Comparison of ENCODE assay signal across 27 mouse cellular contexts in the genomic region with DNA sequence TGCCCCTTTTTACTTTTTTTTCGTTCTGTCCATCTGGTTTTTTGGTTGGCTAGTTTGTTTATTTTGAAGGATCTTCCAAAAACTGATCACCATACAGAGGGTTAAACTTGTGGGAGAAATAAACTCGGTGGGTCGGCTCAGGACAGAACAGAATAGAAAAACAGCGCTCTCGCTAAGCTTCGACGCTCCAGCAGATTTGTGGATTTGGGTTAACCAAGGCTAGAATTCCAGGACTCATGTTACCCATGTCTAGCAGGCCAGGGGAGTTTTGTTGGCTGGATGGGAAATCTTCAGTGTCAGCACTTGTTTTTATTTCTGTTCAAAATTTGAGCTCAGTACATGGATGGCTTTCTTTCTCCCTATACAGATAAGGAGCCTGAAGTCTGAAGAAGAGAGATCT.
"Had no signal": no experiment of that assay in that cellular context is flagged by ENCODE, and none has a peak within 500 bp of the region (broad histone marks: within the 10 kb centered on the region; RNA-seq: fewer than 3 reads in every experiment).

No protein-coding gene starts in this region.

- ATAC-seq: hindbrain, embryonic 16.5 days; inflammation-experienced regulatory T-cells, adult 6 months; intestine, embryonic 15.5 days; intestine, postnatal 0 days; liver, embryonic 12.5 days had no signal

- H3K4me1 ChIP-seq: heart, embryonic 12.5 days; liver, embryonic 12.5 days had no signal

- H3K4me3 ChIP-seq: gastrocnemius, adult 2 months; heart, embryonic 10.5 days; heart, embryonic 12.5 days; hindbrain, embryonic 10.5 days; hindbrain, embryonic 12.5 days; intestine, embryonic 15.5 days; kidney, embryonic 15.5 days; limb, embryonic 13.5 days; limb, embryonic 15.5 days; liver, embryonic 12.5 days had no signal

- H3K36me3 ChIP-seq: heart, embryonic 10.5 days; heart, embryonic 12.5 days; hindbrain, embryonic 10.5 days; hindbrain, embryonic 12.5 days; intestine, embryonic 15.5 days; kidney, embryonic 15.5 days; limb, embryonic 13.5 days; limb, embryonic 15.5 days; liver, embryonic 12.5 days had no signal

- H3K27ac ChIP-seq: heart, embryonic 10.5 days; hindbrain, embryonic 10.5 days; hindbrain, embryonic 12.5 days; hindbrain, embryonic 14.5 days; intestine, embryonic 15.5 days; limb, embryonic 13.5 days; limb, embryonic 15.5 days; liver, embryonic 12.5 days; liver, embryonic 14.5 days had no signal

- H3K9ac ChIP-seq: heart, embryonic 12.5 days; hindbrain, embryonic 12.5 days; hindbrain, embryonic 14.5 days; intestine, embryonic 15.5 days; kidney, embryonic 15.5 days; limb, embryonic 13.5 days; limb, embryonic 15.5 days; liver, embryonic 12.5 days; liver, embryonic 14.5 days had no signal

- H3K9me3 ChIP-seq: heart, embryonic 10.5 days; heart, embryonic 12.5 days; hindbrain, embryonic 10.5 days; hindbrain, embryonic 12.5 days; intestine, embryonic 15.5 days; kidney, embryonic 15.5 days; limb, embryonic 13.5 days; limb, embryonic 15.5 days; liver, embryonic 12.5 days had no signal

- H3K27me3 ChIP-seq: heart, embryonic 12.5 days; hindbrain, embryonic 12.5 days; intestine, embryonic 15.5 days; kidney, embryonic 15.5 days; limb, embryonic 13.5 days; limb, embryonic 15.5 days; liver, embryonic 12.5 days had no signal

- DNase-seq: gastrocnemius, adult 2 months; gastrocnemius, postnatal 10 days; gastrocnemius, postnatal 25 days; heart, adult 18-20 months; heart, postnatal 10 days; heart, postnatal 4 days; kidney, adult 2 months; kidney, adult 9 months; kidney, postnatal 14 days; kidney, postnatal 4 days; layer of hippocampus, adult 9-11 months; layer of hippocampus, postnatal 36 days; left cerebral cortex, postnatal 4 days had no signal

- H3K4me2 ChIP-seq: heart, embryonic 12.5 days; hindbrain, embryonic 12.5 days; hindbrain, embryonic 14.5 days; intestine, embryonic 15.5 days; kidney, embryonic 15.5 days; limb, embryonic 13.5 days; limb, embryonic 15.5 days; liver, embryonic 12.5 days had no signal
